Mouse (Mus musculus): ENCODE measurements at regions not wholly inside any gene's neighbourhood (a gene's known extent, or its start where the extent isn't known, plus 50 kb on each side); places are given as distances from the start of the nearest gene placed in this dataset.

- Histone ChIP-seq H3K4me2 (ENCODE audit: insufficient read depth, low read depth, poor library complexity, severe bottlenecking) (no peak overlapping the region), H3K27ac (ENCODE audit: insufficient read depth, low read depth) (no peak overlapping the region), H3K9ac (ENCODE audit: insufficient read depth, low read depth) (no peak overlapping the region), H3K4me3 (replicated peaks in 1 of 3; ENCODE audit: low read depth in 2 of 3, low read length in 2 of 3, poor library complexity in 1 of 3) (no peak overlapping the region), H3K9me3 (replicated peaks; ENCODE audit: low read length) (no peaks in the 10 kb centered on the region), H3K79me2 (replicated peaks; ENCODE audit: control insufficient read depth, extremely low read depth, insufficient read depth, poor library complexity, severe bottlenecking) (no peaks in the 10 kb centered on the region), H3K27me3 (replicated peaks) (no peaks in the 10 kb centered on the region), H3K36me3 (replicated peaks in 1 of 2; ENCODE audit: control insufficient read depth in 1 of 2, insufficient read depth in 1 of 2, low read length in 1 of 2) (no peaks in the 10 kb centered on the region), H3K4me1 (ENCODE audit: control insufficient read depth in 1 of 2, insufficient read depth in 2 of 2) (no peaks in the 10 kb centered on the region)
- in situ Hi-C loops (cut with MboI; ENCODE audit: low pct_ligation_motif_present, low pct_unique_long_range_greater_than_20kb, low sequenced_read_pairs) (no loop called here), dilution Hi-C loops (cut with MboI; ENCODE audit: extremely low pct_ligation_motif_present, extremely low pct_unique_long_range_greater_than_20kb, low sequenced_read_pairs) (no loop called here)
- no peak for DNase-seq (ENCODE audit: extremely low read depth)
- TF ChIP-seq USF2 (conservative IDR thresholded peaks at IDR 0.05; ENCODE audit: low read depth, low read length) (no peak), MEF2A (IDR thresholded peaks at IDR 0.05; ENCODE audit: borderline replicate concordance, low read depth, low read length) (no peak), ZMIZ1 (IDR thresholded peaks at IDR 0.05; ENCODE audit: low read depth, low read length) (no peak), GABPA (IDR thresholded peaks at IDR 0.05; ENCODE audit: insufficient replicate concordance, low read depth, low read length) (no peak), RAD21 (IDR thresholded peaks at IDR 0.05; ENCODE audit: low read depth, low read length) (no peak), RCOR1 (conservative IDR thresholded peaks at IDR 0.05; ENCODE audit: low read depth, low read length) (no peak), ZNF384 (IDR thresholded peaks at IDR 0.05; ENCODE audit: low read depth, low read length) (no peak), MAZ (IDR thresholded peaks at IDR 0.05; ENCODE audit: low read depth, low read length) (no peak), ZC3H11A (IDR thresholded peaks at IDR 0.05; ENCODE audit: low read depth, low read length) (no peak), EP300 (IDR thresholded peaks at IDR 0.05; ENCODE audit: low read length) (no peak), ZKSCAN1 (IDR thresholded peaks at IDR 0.05; ENCODE audit: borderline replicate concordance, low read depth, low read length) (no peak), USF1 (IDR thresholded peaks at IDR 0.05; ENCODE audit: low read depth, low read length) (no peak)
Measured at GRCm38 (mm10) chr4:53253680-53254079, 94.0 kb upstream of the Abca1 start.

- no peak overlapping the region for H3K4me3 ChIP-seq (replicated peaks in 1 of 3; ENCODE audit: low read depth in 2 of 3, low read length in 2 of 3, poor library complexity in 1 of 3)
- no peak for TF ChIP-seq HCFC1 (IDR thresholded peaks at IDR 0.05; ENCODE audit: low read depth, low read length)
- no peak for TF ChIP-seq MEF2A (IDR thresholded peaks at IDR 0.05; ENCODE audit: borderline replicate concordance, low read depth, low read length)
- no peak for TF ChIP-seq CHD1 (IDR thresholded peaks at IDR 0.05; ENCODE audit: low read depth, low read length)
- TF ChIP-seq ZMIZ1 (IDR thresholded peaks at IDR 0.05; ENCODE audit: low read depth, low read length) = no peak
- no peak for TF ChIP-seq ELF1 (IDR thresholded peaks at IDR 0.05; ENCODE audit: low read depth, low read length)
- no peak for TF ChIP-seq MXI1 (IDR thresholded peaks at IDR 0.05; ENCODE audit: low read depth, low read length)
- TF ChIP-seq MAZ (IDR thresholded peaks at IDR 0.05; ENCODE audit: low read depth, low read length) = no peak
- no peak for TF ChIP-seq JUND (conservative IDR thresholded peaks at IDR 0.05; ENCODE audit: low read depth, low read length)
- in situ Hi-C loops (cut with MboI; ENCODE audit: low pct_ligation_motif_present, low pct_unique_long_range_greater_than_20kb, low sequenced_read_pairs) = no loop called here
- no peak overlapping the region for H3K9ac ChIP-seq (ENCODE audit: insufficient read depth, low read depth)
- dilution Hi-C loops (cut with MboI; ENCODE audit: extremely low pct_ligation_motif_present, extremely low pct_unique_long_range_greater_than_20kb, low sequenced_read_pairs) = no loop called here
- peaks cover 0 to 4% of the 10 kb centered on the region in 2 experiments; a peak in 1 of 4 replicates for H3K4me1 ChIP-seq (ENCODE audit: control insufficient read depth in 1 of 2, insufficient read depth in 2 of 2)
- H3K4me2 ChIP-seq (ENCODE audit: insufficient read depth, low read depth, poor library complexity, severe bottlenecking) = no peak overlapping the region
- H3K27ac ChIP-seq (ENCODE audit: insufficient read depth, low read depth) = no peak overlapping the region
- no peak for DNase-seq (ENCODE audit: extremely low read depth)
- no peaks in the 10 kb centered on the region for H3K9me3 ChIP-seq (replicated peaks; ENCODE audit: low read length)
- H3K36me3 ChIP-seq (replicated peaks in 1 of 2; ENCODE audit: control insufficient read depth in 1 of 2, insufficient read depth in 1 of 2, low read length in 1 of 2) = no peaks in the 10 kb centered on the region
- H3K79me2 ChIP-seq (replicated peaks; ENCODE audit: control insufficient read depth, extremely low read depth, insufficient read depth, poor library complexity, severe bottlenecking) = no peaks in the 10 kb centered on the region
- H3K27me3 ChIP-seq (replicated peaks) = no peaks in the 10 kb centered on the region
Measured at GRCm38 (mm10) chr4:53250325-53250724, 90.6 kb upstream of the Abca1 start.
